Mouse (Mus musculus) skeletal muscle tissue, adult 2 months (tissue): ENCODE results near the gene Rara.
"Not testable (repeated sequence)": the region's sequence is repeated elsewhere in the genome, so short reads cannot be mapped to it uniquely, and the experiment has no call there.

ENCODE experiments used
- DNase-seq: peaks from one replicate; pipeline ENCODE4 v3.0.0-alpha.2; 2012; ENCODE audit warnings: low read depth, low spot score

The Rara gene

GRCm38 (mm10) chr11:98922851-98923711, 4.5 kb upstream of the Rara start:
- not testable (repeated sequence) for DNase-seq

- DNase-seq, result no peak
Measured at GRCm38 (mm10) chr11:98924633-98925175, 2.9 kb upstream of the Rara start.

DNA sequence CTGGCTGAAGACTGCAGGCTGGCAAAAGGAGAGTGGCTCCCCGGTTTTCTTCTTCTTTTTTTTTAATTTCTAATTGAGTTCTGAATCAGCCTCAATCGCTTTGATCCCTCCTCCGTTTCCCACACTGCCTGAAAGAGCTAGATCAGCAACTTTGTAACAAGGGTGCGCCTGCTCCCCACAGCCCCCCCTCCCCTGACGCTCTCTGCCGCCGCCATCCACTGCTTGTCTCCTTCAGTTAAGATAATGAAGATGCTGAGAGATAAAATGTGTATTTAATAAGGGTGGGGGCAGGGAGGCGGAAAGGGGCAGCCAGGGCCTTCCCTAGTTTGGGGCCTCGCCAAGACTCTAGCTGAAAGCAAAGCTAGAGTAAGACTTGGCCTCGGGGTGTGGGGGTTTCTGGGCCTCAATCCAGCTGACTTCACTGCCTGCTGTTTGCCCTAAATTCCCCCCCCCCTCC, 2.3 kb upstream of the Rara start:
- DNase-seq, result no peak

- no peak for DNase-seq
Measured at GRCm38 (mm10) chr11:98925868-98926311, 1.7 kb upstream of the Rara start.

GRCm38 (mm10) chr11:98926553-98926952, 1.1 kb upstream of the Rara start:
- no peak for DNase-seq

GRCm38 (mm10) chr11:98928186-98928893, 722 bp downstream of the Rara start:
- DNase-seq, result no peak

DNA sequence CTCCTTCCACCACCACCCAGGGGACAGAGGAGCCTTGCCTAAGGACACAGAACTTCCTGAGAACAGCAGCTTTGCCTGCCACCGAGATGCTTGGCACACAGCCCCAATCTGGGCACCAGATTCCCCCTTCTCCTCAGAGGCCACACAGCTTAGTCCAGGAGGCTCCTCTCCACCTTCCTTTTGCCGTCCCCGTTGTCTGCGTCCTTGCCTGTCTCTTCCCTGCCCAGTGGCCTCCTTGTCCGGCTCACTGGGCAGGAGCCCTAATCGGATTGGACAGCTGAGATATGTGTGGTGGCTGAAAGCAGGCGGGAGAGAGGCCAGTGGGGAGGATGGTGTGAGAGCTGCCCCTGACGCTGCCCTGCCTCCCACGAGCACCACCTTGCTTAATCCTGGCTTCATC, 1.9 kb downstream of the Rara start:
- DNase-seq, result no peak

DNA sequence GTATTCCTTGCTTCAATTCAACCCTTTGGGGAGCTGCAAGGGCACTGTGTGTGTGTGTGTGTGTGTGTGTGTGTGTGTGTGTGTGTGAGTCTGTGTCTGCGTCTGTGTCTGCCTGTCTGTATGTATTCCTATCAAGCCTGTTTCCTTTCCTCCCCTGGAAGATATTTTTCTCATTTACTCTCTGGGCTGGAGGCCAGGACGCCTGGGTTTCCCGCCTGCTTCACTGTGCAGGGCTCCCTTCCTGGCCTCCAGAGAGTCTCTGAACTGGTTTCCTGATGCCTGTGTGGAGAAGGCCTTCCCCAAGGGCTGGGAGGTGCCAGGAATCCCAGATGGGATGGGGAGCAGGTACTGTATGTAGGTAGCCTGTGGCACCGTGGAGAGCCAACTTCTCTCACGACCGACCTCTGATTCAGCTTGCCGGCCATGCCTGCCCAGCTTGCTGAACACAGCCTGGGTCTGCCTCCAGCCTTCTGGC, 2.5 kb downstream of the Rara start:
- no peak for DNase-seq

GRCm38 (mm10) chr11:98930773-98931512, 3.3 kb downstream of the Rara start:
- DNase-seq, result no peak

GRCm38 (mm10) chr11:98931513-98932292, 4.1 kb downstream of the Rara start:
- no peak for DNase-seq

DNA sequence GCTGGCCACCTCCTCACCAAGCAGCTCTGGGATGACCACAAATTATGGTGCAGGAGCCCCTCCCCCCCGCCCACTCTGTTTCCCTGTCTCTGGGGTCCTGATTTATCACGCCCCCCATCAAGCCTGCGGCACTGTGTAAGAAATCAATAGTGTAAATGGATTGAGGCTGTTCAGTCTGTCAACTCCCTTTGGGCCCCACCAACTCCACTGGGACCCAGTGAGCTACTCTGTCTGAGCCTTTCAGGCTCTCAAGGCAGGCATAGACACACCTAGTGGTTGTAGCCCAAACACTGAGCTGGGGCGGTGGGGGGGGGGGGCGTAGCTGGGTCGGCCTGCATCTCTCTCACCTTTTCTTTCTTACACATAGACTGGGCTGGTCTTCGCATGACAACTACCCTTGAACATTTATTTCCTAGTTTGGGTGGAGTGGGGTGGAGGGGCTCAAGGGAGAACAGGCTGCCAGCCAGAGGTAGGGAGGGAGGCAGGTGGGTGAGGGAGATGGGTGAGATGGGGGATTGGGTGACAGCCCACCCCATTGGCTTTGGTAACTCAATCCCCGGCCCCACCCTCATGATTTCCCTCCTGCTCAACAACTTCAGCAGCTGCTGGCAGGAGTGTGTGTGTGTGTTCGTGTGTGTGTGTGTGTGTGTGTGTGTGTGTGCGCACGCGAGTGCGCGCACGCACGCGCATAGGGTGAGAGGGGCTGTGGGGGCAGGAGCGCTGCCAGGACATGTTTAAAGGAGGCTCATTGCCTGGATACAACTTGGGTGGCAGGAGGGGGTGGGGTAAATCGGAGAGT, 4.9 kb downstream of the Rara start:
- no peak for DNase-seq

GRCm38 (mm10) chr11:98933151-98933550, 5.5 kb downstream of the Rara start:
- DNase-seq, result peak; percentile 83

DNA sequence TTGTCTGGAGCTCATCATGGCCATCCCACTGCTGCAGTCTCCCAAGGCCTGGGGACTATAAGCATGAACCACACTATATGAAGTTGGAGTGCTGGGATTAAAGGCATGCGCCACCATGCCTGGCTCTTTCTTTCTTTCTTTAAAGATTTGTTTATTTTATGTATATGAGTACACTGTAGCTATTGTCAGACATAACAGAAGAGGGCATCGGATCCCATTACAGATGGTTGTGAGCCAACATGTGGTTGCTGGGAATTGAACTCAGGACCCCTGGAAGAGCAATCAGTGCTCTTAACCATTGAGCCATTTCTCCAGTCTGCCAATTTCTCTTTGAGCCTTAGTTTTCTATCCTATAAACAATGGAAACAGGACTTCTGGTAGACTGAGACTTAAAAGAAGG, 6.2 kb downstream of the Rara start:
- not testable (repeated sequence) for DNase-seq

DNA sequence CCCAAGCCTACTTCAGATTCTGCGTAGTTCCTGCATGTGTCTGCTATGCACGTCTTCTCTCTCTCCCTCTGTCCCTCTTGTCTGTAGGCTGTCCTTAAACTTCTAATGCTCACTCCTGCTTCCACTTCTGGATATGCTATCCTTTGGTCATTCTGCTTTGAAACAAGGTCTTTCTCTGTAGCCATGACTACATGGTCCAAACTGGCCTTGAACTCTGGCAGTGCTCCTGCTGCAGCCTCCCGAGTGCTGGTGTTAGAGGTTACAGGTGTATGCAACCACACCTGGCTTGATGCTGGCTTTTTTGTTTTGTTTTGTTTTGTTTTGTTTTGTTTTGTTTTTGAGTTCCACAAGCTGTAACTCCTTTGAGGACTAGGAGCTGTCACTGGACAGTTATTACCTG, 6.7 kb downstream of the Rara start:
- no peak for DNase-seq

DNA sequence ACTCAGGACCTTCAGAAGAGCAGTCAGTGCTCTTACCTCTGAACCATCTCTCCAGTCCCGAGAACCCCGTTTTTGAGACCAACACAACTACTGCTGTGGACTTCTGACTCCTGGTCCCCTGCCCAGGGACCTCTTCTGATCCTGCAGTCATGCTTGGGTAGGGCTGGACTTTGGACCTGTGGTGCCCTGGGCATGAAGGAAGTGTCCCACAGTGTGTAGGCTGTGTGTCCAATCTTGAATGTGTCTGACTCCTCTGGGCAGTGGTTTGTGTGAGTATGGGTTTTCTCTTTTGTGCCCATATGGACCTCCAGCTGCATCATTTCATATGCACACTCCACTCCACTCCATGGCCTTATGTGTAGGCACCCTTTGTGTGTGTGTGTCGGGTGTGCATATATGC, 7.5 kb downstream of the Rara start:
- DNase-seq, result no peak

DNA sequence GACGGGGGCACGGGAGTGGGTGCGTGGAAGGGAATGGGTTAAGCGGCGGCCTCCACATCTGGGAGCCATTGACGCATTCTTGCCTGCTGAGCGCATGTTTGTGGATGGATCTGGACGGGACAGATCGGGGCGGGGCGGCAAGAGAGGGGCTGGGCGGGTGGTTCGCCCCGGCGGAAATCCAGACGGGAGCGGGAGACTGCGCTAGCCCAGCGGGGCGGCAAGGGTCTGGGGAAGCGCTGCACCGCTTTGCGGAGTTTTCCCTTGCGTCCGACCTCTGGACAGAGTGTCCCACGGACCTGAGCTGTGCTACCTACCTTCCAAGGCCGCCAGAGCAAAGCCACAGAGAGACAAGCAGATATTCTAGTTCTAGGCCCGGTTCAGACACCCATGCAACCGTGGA, 8.6 kb downstream of the Rara start:
- DNase-seq, result no peak

DNA sequence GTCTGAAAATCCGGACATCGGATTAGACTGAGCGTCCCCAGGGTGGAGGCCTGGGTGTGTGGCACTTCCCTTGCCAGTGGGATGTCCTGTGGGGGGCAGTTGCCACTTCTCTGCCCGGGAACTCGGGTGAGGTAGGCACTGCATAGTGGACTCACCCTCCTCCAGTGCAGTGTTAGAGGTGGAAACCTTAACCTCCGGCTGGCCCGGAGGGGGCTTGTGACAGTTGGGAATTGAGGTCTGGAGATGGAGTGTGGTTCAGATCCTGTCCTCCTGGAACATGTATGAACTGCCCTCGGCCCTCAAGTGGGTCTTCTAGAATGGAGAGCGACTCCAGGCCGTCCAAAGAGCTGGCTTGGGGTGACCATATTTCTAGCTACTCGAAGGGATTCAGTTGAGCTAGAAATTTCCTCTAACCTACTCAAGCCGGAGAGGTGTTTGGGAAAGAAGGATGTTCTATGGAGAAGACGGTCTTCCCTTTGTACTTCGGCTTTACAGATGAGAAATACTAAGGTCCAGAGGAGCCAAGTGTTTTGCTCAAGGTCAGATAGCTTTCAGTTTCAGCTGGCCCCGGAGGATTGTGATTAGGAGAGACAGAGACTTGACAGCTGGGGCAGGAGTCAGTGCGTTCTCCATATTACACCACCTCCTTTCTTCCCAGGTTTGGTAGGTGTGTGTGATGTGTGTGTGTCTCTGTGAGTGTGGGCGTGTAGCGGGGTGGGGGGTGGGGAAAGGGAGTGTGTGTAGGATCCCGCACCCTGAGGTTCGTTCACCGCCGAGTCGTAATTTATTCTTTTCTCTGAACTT, 9.2 kb downstream of the Rara start:
- no peak for DNase-seq

DNA sequence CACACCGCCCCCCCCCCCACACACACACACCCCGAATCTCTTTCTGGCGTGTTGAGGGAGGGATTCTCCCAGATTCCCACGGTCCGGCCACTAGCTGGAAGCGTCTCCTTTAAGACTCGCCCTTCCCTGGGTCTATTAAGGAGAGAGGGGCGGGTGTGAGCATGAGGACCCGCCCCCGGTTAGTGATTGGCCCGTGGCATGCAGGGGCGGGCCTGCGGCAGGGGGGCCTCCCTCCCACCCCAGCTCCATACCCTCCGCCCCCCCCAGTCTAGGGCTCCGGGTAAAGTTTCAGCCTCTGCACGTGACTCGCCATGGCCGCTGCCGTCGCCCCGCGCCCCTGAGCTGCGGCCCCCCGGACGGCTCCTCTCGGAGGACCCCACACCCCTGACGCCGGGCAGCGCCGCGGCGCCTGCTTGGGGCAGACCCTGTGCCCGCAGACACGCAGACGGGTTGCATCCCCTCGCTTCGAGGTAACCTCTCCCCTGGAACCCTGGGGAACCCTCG, 9.8 kb downstream of the Rara start:
- peak; percentile 92 for DNase-seq
